Mouse (Mus musculus) urinary bladder, postnatal 4 days (tissue): Measurements from ENCODE around the gene Fzd1.
A peak's percentile ranks its signal among the peaks of the same experiment; 100 is the strongest.

Source experiments
- DNase-seq, 2 experiments: peaks; one replicate each; pipeline ENCODE4 v3.0.0; 2021 to 2022; ENCODE audit warnings: low spot score in 2 of 2

Fzd1 gene

GRCm38 (mm10) chr5:4757902-4758301 lies at the start of gene Fzd1:
TSS of gene Fzd1 (minus strand) at chr5:4758035.
- peak; percentile 94 for DNase-seq

DNA sequence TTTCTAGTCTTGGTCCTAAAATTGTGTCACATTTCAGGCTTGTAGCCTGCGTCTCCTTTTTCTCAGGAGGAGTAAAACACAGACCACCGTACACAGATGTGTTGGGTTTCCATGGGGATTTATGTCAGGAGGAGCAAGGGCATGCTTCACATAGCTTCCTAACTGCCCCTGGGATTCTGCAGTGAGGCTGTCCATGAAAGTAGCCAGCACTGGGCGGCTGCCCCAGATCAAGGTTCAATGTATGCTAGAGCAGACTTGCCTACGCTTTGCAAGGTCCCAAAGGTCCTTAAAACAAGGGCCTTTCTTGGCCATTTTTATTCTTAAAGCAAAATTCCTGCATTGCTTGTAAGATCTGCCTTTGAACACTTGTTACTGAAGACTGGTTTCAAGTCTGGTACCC lies 47.4 kb upstream of the Fzd1 start:
- DNase-seq = no peak

DNA sequence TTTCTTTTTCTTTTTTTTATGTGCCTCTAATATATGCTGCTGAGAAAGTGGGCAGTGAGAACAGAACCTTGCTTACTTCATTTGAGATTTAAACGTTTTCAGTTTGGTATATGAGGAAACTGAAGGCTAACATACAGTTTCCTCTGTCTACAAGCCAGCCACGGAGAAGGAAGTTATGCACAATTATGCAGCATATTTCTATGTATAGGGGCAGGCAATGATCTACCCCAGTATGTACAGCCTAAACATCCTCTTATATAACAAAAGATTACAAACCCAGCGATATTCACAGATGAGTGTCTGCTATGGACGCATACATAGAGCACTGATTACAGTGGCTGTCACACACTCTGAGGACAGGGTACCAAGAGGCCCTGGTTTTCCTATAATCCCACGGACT lies 45.9 kb upstream of the Fzd1 start:
- no peak for DNase-seq

DNA sequence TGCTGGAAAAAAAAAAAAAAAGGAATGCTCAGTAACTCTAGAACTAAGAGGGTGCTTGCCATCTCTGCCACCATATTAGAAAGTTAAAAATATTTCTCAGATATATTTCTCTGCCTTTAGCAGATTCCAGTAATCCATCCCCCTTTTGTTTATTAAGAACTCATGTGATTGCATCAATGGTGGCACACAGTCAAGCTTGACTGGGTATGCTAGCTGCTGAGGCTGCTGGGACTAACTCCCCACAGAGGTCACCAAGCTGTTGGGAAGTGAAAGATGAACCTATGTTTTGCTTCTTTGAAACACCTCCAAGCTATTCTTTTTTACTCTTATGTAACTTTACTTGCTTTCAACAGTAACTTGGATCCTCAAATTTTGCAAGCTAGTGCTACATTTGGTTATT lies 44.1 kb upstream of the Fzd1 start:
- DNase-seq = no peak

DNA sequence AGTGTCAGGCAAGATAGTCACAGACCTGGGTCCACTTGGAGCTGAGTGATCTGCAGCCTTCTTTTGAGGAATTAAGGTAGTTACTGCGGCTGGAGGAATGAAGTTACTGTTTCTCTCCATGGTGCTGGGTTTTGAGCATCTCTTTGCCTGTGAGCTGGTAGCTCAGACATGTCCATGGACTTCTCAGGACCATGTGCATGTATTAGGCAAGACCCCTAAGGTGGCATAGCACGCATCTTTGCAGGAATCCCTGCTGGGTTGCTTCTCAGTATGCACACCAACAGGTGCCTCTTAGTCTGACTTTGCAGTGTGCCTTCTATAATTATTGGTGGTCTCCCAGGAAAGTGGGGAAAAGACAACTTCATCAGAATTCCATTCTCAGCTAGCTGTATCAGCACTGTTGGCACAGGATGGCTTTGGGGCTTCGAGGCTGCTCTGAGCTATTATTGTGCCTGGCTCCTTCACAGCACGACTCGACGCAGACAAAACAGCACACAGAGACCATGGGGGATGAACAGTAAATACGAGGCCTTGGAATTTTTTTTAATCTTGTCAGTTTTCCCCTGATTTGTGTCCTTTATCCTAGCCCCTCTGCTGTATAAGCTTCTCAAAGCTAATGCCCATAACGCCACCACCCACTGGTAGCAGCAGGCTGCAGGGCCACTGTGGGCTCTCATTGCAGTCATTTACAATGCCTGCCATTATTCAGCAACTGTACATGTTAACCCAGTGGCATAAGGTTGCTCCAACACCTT lies 43.4 kb upstream of the Fzd1 start:
- no peak for DNase-seq

DNA sequence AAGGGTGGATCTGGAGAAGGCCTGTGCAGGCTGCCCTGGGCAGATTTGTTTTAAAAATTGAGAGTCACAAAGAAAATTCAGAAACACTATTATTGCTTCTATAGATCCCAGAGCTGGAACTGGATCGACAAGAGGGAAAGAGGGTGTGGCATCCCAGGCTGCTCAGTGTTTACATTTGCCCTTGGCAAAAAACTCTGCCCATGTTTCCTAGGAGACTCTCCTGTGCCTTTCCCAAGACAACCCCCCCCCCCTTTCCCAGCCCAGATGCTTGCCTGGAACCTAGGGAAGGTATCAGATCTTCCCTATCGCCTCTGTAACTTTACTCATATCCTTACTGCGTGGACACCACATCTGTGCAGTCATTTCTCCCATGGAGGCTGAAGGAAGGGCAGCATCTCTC lies 33.4 kb upstream of the Fzd1 start:
- DNase-seq = no peak

DNA sequence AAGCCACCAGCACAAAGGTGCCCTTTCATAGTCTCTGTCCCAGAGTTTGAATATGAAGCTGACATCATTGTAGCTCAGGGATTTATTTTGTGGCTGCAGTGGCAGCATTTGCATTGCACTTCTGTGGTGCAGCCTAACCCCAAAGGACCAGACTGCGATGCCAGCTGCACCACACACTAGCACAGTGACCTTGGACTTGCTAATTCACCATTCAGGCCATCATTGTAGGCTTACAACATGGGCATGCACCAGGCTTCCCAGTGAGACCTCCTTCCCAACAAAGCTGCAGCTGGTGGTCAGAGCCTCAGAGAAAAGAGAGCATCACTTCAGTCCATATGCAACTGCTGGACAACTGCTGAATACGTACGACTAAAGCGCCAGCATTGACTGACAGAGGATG lies 32.4 kb upstream of the Fzd1 start:
- no peak for DNase-seq

- DNase-seq = no peak
Measured at GRCm38 (mm10) chr5:4788484-4788883, 30.6 kb upstream of the Fzd1 start.

- DNase-seq = no peak
Measured at GRCm38 (mm10) chr5:4786816-4787215, 29.0 kb upstream of the Fzd1 start.

DNA sequence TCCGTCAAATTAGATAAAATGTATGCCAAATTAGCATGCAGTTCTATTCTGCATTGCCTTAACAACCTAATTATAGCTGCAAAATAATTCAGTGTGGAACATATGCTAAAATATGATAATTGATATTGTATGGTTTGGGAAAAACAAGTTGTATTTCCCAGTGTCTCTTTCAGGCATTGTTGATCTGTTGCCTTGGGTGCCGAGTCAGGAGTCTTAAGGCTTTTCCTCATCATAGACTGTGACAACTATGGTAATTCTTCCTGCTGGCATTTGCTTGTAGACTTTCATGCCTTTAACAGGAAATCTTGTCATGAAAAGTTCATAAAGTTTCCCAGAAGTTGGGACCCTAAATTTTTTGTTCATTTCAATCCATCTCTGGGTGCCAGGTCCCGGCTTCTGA lies 20.4 kb upstream of the Fzd1 start:
- DNase-seq = no peak

- no peak for DNase-seq
Measured at GRCm38 (mm10) chr5:4776495-4776894, 18.7 kb upstream of the Fzd1 start.

GRCm38 (mm10) chr5:4773090-4773772 lies 15.4 kb upstream of the Fzd1 start:
- DNase-seq = no peak

DNA sequence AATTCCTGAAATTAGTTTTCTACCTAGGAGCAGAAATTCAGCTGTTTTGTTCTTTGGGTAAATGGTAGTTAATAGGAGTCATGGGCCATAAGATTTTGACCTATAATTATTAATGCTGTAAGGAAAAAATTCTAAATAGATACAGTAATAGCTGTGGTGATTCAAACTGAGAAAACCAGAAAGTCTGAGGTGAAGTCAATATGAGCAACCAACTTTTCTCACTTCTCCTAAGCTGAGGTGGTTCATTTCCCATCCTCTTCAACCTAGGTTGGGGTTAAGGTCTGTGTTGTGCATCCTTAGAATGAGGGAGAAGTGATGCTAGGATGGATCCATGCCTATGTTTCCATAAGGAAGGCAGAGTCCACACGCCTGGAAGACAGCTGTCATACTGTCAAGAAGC lies 12.8 kb upstream of the Fzd1 start:
- DNase-seq = no peak

DNA sequence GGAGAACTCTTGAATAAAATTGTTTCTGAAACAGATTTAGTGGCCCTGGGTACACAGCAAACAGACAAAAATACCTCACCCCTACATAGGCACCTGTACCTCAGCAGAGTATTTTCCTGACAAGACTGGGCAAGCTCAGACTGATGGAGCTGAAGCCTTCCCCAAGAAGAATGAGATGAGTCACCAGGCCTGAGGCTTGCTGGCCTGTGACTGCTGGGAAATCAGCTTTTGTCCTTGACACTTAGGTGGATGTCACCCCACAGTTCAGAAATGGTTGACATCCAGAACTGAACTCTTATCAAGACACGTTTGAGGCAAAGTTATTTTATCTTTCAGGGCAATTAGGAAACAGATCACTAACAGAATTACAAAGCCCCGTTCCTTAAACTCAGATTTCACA lies 10.1 kb upstream of the Fzd1 start:
- DNase-seq = no peak

GRCm38 (mm10) chr5:4766719-4767118 lies 8.9 kb upstream of the Fzd1 start:
- DNase-seq = no peak

GRCm38 (mm10) chr5:4761891-4762290 lies 4.1 kb upstream of the Fzd1 start:
- DNase-seq = no peak

DNA sequence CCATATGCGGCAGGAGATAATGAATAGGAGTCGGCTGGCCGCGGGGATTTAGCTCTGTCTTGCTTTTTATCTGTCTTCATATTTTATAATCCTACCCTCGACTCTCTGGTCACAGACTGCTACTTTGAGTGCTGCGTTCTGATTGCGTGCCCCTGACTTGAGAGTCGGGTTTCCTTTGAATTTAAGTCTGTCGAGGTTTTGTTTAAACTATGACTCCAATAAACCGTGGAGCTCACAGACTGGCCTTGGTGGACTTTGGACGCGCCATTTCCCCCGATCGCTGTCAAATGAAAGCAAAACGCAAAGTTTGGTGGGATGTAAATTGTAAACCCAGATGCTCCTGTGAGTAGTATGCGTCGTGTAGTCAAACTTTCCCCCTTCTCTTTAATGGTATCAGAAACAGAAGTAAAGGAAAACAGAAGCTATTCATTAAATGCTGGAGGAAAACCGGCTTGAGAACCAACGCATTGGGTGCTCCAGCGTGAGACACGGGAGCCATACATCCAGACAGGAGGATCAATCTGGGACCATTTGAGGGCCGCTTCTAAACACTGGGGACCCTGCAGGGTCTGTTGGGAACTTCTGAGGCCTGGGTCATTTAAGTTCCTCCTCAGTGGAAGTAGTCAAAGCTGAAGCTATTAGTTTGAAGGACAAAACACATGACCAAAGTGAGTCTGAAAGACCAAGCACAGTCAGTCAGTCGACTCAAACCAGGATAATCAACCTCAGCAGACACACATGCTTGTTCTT lies 671 bp upstream of the Fzd1 start:
- DNase-seq = no peak

- DNase-seq = peak; percentile 62 to 70
Measured at GRCm38 (mm10) chr5:4756871-4757711, 744 bp downstream of the Fzd1 start.

DNA sequence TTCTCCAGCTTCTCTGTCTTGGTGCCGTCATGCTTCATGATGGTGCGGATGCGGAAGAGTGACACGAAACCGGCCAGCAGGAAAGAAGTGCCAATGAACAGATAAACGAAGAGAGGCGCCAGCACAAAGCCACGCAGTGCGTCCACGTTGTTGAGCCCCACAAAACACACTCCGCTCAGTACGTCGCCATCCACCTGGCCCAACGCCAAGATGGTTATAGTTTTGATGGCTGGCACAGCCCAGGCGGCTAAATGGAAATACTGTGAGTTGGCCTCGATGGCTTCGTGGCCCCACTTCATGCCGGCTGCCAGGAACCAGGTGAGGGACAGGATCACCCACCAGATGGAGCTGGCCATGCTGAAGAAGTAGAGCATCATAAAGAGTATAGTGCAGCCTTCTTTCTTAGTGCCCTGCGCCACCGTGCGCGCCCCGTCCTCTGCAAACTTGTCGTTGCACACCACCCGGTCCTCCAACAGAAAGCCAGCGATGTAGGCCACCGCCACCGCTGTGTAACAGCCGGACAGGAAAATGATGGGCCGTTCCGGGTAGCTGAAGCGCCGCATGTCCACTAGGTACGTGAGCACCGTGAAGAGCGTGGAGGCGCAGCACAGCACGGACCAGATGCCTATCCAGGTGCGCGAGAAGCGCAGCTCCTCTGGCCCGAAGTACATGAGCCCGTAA lies 1.7 kb downstream of the Fzd1 start:
- peak; percentile 30 to 70 for DNase-seq

- DNase-seq = no peak
Measured at GRCm38 (mm10) chr5:4755326-4755725, 2.5 kb downstream of the Fzd1 start.

DNA sequence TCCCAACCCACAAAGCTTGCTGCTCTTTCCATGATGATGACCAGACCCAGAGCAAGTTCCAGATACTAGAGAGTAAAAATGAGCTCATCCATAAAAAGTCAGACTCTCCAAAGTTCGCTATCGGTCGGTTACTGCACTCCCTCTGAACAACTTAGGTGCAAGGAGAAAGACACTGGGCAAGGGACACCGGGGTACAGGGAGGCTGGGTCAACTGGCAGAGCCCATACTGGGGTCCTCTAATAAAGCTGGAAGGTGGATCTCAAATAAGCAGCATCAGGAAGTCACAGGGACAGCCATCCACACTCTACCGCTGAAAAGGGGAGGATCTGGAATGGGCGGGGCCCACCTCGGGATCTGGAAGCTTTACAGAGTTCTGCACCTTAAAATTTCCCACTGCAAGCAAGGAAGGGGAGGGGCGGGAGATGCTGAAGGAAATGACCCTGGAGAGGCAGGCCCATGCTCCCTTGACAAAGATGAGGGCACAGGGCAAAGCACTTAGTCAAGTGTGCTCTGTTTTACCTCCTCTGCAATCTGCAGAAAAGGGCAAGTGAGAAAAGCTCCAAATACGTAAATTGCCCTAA lies 3.0 kb downstream of the Fzd1 start:
- no peak for DNase-seq
